Mouse (Mus musculus) erythroblast, embryonic 14.5 days (primary cell): ENCODE measurements around the gene Gnb1l. TPM values are rescaled to one million over a fixed set of nuclear protein-coding genes. Genes with fewer than 3 reads are reported as not detected.

Source experiments
- H3K27me3 ChIP-seq: 2 replicates; pipeline ENCODE4 v1.6.1; 2012; ENCODE audit warnings: inconsistent platforms; ENCODE audit not compliant: control insufficient read depth
- H3K36me3 ChIP-seq: 2 replicates; pipeline ENCODE4 v1.6.1; 2012; ENCODE audit warnings: mild to moderate bottlenecking, inconsistent platforms; ENCODE audit not compliant: control insufficient read depth
- H3K4me1 ChIP-seq: 2 replicates; pipeline ENCODE4 v1.6.1; 2012; ENCODE audit warnings: inconsistent platforms; ENCODE audit not compliant: control insufficient read depth
- H3K4me3 ChIP-seq: replicated peaks from 2 replicates; pipeline ENCODE3; 2012; ENCODE audit warnings: moderate library complexity, mild to moderate bottlenecking, inconsistent platforms
- H3K9me3 ChIP-seq: 2 replicates; pipeline ENCODE4 v1.6.1; 2012; ENCODE audit warnings: low read length, inconsistent platforms, mixed read lengths; ENCODE audit not compliant: control insufficient read depth
- GATA1 ChIP-seq: IDR thresholded peaks from 2 replicates; pipeline ENCODE4 v1.6.1; 2012; ENCODE audit warnings: low read length, inconsistent platforms, mixed read lengths
- TAL1 ChIP-seq: IDR thresholded peaks from 3 replicates; pipeline ENCODE4 v1.6.1; 2012; ENCODE audit warnings: low read length, inconsistent platforms, mixed read lengths
- polyA plus RNA-seq: library from polyadenylated mRNA; stranded (reverse); fragments of >175 nt; gene quantifications from 2 replicates; pipeline ENCODE4 v1.2.3, GENCODE M21; 2012

Gnb1l gene
- polyA plus RNA-seq, 1 experiment, result 0.64 TPM

DNA sequence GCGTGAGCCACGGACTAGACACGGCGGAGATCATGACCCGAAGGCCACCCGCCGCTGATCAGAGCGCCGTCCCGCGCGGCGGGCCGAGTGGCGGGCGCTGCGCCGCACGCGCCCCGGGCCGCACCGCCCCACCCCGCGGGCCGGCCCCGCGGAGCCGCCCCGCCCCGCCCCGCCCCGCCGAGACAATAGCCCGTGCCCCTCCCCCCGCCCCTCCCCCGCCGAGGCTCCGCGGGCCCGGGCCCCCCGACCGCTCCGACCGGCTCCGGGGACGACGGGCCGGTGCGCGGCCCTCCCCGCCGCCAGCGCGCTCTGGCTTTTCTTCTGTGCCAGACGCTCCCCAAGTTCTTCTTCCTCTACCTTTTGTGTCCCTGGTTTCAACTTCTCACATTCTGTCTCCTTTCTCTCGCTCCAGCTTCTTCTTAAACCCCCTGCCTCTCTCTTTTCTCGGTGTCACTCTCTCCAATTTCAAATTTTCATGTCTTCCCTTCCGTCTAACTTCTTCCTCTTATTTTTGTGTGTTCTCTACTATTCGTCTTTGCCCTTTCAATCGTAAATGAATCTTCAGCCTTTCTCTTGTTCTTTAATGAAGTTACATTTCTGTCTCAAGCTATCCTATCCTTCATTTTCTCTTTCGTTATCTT, 88.5 kb downstream of the Gnb1l start:
- H3K36me3 ChIP-seq, result no peaks in the 10 kb centered on the region
- no peak overlapping the region for H3K4me3 ChIP-seq
- peaks cover 7% of the 10 kb centered on the region; the same call in 1 of the 2 replicates for H3K9me3 ChIP-seq
- TF ChIP-seq GATA1, result no peak
- TF ChIP-seq TAL1, result no peak
- peaks cover 100% of the 10 kb centered on the region for H3K27me3 ChIP-seq
- peaks cover 1% of the 10 kb centered on the region; the same call in 1 of the 2 replicates for H3K4me1 ChIP-seq

DNA sequence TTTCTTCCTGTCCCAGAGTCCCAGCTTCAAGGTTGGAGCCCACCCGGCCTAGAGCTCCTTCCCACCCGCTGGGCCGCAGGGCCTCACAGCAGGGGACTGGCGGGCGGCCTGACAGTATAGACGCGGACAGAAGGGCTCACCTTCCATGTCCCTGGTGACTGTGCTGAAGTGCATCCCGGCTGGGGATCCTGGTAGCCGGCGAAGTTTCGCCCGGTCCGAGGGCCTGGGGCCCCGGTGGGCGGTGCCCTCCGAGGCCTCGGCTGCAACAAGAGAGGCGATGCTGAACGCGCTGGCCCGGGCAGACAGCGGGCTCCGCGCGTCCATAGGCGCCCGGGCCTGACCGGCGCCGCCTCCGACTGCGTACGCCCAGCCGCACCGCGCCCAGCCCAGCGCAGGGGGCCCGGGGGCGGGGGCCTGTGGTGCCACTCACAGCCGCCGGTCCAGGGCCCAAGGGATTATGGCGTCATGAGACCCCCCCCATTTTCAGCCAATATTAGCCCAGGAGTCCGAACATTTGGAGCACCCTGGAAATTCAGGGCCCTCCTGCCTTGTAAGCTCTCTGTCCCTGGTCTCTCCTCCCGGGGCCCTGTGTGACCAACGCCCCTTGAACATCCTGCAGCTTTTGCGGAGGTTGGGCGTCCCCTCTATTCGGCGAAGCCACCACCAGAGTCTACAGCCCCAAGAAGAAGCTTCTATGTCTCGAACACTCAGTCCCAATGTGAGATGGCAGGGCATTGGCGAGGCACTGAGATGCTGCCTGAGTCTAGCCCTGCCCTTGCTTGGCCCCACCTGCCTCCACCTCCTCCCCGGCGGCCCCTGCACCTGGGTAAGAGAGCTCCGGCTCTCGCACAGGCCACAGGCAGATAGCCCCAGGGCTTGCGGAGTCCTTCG, 89.6 kb downstream of the Gnb1l start:
- Histone ChIP-seq H3K27me3 (peaks cover 98% of the 10 kb centered on the region), H3K4me1 (peaks cover 1% of the 10 kb centered on the region; the same call in 1 of the 2 replicates), H3K36me3 (no peaks in the 10 kb centered on the region), H3K4me3 (no peak overlapping the region), H3K9me3 (peaks cover 7% of the 10 kb centered on the region; the same call in 1 of the 2 replicates)
- TF ChIP-seq TAL1 (no peak), GATA1 (no peak)

DNA sequence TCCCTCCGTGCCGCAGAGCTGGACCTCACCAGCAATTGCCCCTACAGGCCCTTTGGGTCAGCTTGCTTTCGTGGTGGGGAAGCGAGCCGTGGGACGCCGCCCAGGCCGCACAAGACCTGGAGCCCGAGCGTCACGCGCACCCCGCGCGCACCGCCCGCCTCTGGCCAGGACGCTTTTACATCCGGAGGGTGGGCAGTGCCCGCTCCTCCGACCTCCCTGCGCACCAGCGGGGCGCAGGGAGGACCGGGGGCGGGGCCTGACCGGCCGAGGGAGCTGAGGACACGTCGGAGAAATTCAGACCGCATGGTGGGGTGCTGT, 90.2 kb downstream of the Gnb1l start:
- Histone ChIP-seq H3K4me3 (no peak overlapping the region), H3K4me1 (peaks cover 1% of the 10 kb centered on the region; the same call in 1 of the 2 replicates)

DNA sequence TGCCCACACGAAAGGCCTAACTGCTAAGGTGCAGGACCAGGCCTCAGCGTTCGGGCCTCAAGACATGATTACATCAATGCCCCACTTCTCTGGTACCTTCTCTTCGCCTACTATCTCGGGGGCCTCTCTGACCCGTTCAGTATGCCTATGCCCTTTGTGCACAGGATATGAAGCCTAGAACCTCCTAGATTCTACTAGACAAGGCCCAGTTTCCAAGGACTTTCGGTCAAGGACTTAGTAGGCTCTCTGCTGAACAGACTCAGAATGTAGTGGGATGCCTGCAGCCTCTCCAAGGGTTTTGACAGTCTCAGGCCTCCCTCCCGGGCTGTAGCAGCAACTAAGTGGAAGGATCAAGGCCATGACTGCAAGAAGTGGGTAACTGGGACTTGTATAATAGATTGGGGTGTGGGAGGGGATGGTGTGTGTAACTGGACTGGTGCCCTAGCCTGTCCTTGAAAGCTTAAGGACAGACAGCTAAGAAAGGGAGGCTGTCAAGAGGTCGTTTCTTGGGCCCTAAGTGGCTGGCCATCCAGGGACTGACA, 90.6 kb downstream of the Gnb1l start:
- no peak overlapping the region for H3K4me3 ChIP-seq
- no peaks in the 10 kb centered on the region for H3K36me3 ChIP-seq
- no peak for TF ChIP-seq GATA1
- no peak for TF ChIP-seq TAL1
- peaks cover 1% of the 10 kb centered on the region; the same call in 1 of the 2 replicates for H3K4me1 ChIP-seq
- H3K9me3 ChIP-seq, result peaks cover 7% of the 10 kb centered on the region; the same call in 1 of the 2 replicates
- peaks cover 98% of the 10 kb centered on the region for H3K27me3 ChIP-seq

More for the DNA sequence above, 90.2 kb downstream of the Gnb1l start:
- TF ChIP-seq GATA1, result no peak
- no peak for TF ChIP-seq TAL1
- Histone ChIP-seq H3K9me3 (peaks cover 7% of the 10 kb centered on the region; the same call in 1 of the 2 replicates), H3K27me3 (peaks cover 98% of the 10 kb centered on the region), H3K36me3 (no peaks in the 10 kb centered on the region)

DNA sequence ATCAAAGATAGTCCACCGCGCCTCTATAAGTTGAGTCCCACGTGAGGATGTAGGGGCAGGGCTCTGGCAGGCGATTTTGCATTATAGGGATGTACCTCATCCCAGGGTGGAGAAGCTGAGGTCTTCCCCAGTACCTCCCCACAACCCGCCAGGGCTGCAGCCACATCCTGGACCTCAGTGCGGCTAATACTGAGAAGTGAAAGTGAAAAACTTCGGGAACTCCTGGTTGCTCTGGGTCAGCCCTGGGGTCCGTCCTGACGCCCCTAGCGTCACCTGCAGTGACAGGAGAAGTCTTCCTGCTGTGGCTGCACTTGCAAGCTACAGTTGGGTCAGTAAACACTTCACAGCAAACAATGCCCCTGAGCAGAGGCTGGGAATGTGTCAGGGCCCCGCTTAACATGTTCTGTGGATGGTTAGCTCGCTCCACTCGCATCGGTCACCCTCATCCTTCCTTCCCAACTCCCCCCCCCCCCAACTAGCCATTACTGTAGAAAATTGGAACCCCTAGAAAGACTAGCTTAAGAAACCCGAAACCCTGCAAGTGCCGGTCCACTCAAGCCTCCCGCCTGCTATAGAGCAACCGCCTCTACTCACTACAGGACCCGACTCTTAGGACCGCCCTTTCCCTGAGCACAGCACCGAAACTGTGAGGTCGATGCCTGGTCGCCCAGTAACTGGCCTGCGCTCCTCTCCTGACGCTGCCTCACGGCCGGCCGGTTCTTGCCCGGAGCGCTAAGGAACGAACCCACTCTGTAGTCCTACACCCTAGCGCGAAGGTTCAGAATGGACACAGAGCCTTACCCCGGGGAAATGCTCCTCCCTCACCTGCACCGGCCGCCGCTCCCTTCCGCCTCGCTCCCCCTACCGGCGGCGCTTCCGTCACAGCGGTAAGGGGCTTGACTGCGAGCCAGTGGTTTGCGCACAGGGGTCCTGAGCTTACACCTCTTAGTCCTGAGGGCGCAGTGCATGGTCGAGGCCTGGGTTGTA, 91.6 kb downstream of the Gnb1l start, which contains the start of gene Tbx1:
Gene Tbx1, minus strand, starts transcription at position 868 of the 987 bp plus-strand sequence.
- Histone ChIP-seq H3K36me3 (no peaks in the 10 kb centered on the region), H3K27me3 (peaks cover 94% of the 10 kb centered on the region), H3K4me3 (no peak within 1 kb of the TSS), H3K4me1 (peaks cover 1% of the 10 kb centered on the region; the same call in 1 of the 2 replicates), H3K9me3 (peaks cover 7% of the 10 kb centered on the region; the same call in 1 of the 2 replicates)
- TF ChIP-seq GATA1 (no peak), TAL1 (no peak)

DNA sequence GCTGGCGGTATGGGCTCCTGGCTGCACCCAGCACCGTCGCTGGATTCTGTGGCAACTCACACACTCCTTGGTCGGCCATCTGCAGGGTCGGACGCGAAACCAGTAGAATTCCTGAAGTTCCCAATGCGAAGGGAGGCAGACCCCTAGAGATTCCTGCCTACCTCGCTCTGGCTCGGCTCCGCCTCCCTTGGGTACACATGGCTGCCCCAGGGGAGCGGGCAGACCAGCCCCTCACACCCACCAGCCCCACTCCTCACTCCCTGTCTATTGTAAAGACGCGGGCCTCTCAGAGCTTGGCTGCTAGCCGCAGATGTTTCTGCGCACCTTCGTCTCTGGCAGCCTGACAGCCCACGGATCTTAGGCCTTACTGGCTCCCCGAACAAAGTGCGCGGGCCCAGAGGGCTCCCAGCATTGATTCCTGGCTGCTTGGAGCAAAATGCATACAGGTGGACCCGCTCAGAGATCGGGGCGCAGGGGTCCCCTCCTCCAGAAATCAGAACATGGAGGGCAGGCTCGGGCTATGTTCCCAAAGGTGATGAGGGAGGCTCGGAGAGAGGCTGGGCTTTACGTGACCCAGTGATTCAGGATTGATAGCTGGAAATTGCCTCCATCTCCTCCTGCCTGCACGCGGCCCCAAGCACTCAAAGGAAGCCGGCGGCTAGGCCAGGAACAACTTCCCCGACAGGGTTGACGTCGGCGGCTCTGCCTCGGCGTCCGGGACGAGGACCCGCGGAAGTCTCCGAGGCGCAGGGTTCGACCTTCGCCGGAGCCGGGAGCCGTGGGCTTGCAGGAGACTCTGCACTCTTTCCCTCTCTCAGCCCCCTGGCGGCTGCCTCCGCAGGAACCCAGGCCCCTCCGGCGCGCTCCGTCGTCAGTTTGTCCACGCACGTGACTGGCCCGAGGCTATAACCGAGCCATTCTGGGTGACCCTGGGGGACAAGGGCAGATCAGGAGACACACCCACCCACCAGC, 92.8 kb downstream of the Gnb1l start:
- H3K4me1 ChIP-seq, result peaks cover 1% of the 10 kb centered on the region; the same call in 1 of the 2 replicates

DNA sequence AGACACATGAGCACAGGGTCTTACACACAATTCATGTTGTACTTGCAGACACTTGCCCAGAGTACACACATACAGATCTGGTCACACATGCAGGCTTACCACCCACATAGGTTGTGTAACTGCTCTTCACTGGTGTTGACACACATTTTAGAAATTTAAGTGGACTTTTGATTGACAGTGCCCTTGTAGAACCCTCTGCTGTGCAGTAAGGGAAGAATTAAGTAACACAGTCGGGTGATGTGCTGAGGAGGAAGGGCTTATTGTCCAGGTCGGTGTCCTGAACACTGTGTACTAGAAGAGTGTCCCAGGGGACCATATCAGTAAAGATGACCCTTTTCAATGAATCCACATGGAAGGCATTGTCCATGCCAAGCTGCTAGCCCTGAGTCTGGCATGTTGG, 95.4 kb downstream of the Gnb1l start:
- Histone ChIP-seq H3K9me3 (peaks cover 2% of the 10 kb centered on the region; the same call in 1 of the 2 replicates), H3K27me3 (peaks cover 67% of the 10 kb centered on the region), H3K4me1 (peaks cover 1% of the 10 kb centered on the region; the same call in 1 of the 2 replicates), H3K36me3 (no peaks in the 10 kb centered on the region), H3K4me3 (no peak overlapping the region)
- TF ChIP-seq GATA1 (no peak), TAL1 (no peak)

More for the DNA sequence above, 92.8 kb downstream of the Gnb1l start:
- H3K27me3 ChIP-seq, result peaks cover 85% of the 10 kb centered on the region
- no peak overlapping the region for H3K4me3 ChIP-seq
- no peak for TF ChIP-seq TAL1
- no peak for TF ChIP-seq GATA1
- H3K36me3 ChIP-seq, result no peaks in the 10 kb centered on the region
- H3K9me3 ChIP-seq, result peaks cover 5% of the 10 kb centered on the region; the same call in 1 of the 2 replicates
